Mouse (Mus musculus): ENCODE results near the gene Kifc3.

Gene Kifc3

DNA sequence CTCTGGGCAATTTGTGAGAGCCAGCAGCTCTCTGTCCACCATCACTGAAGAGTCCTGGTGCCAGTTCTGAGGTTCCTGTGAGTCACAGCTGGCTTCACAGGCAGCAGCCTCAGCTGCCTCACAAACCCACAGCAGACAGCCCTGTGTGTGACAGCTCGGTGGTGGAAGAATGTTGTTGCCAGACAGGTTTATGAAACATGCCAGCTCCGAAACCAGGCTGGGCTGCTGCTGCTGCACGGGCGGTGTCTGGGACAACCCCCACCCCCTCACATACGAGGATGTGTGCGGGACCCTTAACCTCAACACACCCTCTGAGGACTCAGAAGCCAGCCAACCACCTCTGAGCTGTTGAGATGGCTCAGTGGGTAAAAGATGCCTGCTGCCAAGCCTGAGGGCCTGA, 48.0 kb downstream of the Kifc3 start:
- peak in 1 of 2 experiments; percentile 43 for DNase-seq

DNA sequence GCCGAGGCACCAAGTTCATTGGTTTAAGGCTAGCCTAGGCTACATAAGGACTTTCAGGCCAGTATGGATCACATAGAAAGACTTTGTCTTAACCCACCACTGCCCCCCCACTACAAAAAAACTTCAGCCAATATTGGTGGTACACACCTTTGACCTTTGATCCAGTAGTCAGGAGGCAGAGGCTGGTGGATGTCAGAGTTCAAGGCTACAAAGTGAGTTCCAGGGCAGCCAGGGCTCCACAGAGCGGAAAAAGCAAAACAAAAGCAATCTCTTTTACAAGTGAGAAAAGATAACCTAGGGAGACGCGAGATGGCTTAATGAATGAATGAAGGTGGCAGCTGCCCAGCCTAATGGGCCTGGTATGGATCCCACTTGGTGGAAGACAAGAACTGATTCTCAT, 48.6 kb downstream of the Kifc3 start:
- no peak for DNase-seq

DNA sequence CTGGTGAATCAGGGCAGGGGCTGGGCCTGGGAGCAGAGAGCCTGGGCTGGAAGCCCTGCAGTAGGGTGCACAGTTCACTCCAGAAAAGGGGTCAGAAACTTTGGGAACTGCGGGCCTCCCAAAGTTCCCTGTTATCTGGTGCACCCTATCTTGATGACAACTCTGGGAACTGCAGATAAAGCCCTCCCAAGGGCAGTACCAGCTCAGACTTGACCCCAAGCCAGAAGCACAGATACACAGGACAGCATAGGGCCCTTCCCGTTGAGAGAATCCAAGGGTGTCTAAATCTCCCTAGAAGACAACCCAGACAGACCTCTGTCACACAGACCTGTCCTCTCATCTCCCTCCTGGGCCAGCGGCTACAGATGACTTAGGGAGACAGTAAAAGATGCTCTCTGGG, 52.0 kb downstream of the Kifc3 start:
- DNase-seq: no peak

DNA sequence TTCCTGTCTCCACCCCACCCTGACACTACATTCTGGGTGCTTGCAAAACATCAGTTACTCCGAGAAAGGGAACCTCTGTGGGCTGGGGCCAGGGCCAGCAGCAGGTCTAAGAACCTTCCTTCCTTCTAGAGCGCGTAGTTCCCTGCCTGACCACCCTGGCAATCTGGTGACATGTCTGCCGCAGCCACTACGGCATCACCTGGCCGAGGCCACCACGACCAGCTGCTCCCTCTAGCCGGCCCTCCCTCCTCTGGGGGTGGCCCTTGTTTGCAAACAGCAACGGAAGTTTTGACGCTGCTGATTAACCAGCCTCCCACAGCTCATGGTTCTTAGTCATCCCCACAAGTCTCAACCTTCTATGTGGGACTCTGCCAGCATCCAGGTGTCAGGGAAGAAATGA, 53.2 kb downstream of the Kifc3 start:
- DNase-seq: no peak

DNA sequence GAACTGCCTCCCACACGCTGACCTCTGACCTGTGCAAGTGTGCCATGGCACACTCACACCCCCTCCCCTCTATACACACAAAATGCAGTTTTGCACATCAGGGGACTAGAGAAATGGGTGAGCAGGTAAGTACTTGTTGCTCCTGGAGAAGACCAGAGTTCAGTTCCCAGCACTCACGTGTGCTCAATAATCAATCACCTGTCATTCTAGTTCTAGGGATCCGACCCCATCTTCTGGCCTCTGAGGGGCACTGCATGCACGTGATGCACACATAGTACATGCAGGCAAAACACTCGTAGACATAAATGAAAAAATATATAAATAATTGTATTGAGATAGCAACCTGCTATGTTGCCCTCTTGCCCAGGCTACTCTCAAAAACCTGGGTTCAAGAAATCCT, 55.8 kb downstream of the Kifc3 start:
- no peak for DNase-seq

DNA sequence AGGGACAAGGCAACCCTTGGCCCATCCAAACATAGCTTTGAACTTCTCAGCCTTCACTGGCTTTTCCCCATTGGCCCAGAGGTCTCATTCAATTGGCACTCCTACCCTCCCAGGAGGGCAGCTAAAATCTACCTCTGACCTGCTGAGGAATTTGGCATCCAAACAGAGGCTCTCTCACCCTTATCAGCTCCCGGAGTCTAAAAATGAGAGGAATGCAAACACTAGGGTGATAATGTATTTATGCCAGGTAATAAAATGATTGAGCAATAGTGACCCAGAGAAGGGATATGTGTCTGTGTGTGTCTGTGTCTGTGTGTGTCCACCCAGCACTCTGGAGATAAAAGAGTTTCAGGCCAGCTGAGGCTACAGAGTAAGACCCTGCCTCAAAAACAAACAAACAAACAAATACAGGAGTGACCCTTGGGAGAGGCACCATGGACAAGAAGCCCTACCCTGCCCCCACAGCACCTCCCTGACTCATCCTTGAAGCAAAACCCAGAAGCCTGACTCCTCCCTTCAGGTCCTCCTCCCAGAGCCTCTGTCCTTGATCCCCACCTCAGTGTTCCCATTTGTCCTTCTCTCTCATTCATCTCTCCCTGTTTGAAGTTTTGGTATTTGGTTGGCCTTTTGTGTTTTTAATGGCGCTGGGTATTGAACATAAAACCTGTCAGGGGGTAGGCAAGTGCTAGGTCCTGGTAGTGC, 56.4 kb downstream of the Kifc3 start:
- DNase-seq: no peak

DNA sequence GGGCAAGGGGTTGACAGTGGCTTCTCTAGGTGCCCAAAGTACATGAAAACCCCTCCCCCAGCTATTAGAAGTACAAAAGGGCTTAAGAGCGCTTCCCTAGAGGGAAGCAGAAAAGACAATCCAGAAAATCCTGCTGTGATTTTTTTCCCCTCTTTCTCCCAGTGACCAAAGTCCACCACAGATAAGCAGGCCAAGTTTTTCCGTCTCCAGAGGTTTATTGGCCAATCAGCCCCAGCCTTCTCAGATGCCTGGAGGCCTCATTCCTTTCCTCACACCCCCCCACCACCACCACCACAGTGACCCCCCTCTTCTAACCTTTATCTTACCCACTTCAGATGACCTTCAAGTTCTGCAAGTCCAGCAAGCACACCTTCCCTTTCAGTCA, 58.0 kb downstream of the Kifc3 start:
- no peak for DNase-seq

DNA sequence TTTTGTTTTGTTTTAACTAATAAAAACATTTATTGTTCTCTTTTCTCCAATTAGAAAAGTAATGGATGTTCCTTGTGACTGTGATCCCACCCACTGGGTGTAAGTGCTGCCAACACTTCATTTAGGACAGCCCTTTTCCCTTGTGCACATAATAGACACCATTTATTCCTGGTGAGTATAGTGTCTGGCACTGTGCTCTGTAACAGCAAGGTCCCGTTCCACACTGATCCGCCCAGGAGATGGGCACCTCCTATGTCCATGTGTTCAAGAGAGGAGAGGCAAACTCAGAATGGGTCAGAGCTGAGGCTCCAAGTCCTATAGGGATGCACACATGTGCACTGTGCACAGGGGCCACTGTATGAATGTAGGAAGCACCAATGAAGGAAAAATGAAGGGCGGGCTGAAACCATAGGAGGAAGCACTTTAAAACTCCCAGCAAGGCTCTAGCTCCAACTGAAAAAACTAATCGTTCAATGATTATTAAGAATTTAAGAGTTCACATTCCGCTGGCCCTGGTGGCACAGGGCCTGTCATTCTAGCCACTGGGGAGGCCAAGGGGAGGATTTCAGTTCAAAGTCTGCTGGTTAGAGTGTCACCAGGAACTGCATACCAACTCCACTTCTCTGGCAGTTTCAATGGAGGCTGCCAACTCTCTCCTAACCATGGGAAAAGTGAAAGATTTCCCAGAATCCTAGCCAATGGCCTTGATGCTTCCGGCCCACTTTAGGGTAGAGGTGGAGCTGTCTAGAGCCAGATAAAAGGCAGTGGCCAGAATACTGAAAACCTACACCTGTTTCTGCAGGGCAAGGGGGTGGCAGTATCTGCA, 58.6 kb downstream of the Kifc3 start:
- no peak for DNase-seq

DNA sequence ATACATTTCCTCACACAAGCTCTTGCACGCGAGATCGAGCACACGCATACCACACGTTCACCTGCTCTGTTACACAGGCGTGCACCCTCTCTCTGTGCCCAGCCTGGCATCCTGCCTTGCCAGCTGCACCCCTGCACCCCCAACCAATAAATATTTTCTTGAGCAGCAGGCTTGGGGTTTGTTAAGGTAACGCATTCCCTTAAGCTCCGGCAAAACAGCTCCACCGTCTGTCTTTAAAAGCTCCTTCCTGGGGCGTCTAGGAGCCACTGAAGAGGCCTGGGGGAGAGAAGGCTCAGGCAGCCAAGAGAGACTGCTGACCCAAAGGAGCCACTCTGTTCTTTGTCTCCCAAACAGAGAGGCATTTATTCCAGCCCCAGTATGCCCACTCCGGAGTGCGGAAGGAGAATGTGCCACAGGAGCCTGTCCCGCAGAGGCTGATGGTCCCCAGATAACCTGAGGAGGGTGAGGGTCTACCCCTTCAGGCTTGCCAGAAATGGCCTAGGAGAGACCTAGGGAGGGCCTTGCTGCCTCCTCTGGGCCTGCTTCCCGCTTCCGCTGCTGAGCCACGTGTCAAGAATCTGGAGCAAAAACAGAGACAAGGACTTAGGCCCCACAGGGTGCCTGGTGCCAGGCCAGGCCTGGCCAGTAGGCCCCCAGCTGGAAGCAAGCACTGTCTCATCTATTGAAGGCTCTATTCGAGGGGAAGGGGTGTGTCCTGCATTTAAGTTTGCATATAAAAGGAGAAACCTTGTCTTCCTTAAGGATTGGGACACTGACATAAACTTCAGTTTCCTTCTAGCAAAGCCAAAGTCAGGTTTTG, 59.4 kb downstream of the Kifc3 start:
- DNase-seq: peak; percentile 25 to 76

DNA sequence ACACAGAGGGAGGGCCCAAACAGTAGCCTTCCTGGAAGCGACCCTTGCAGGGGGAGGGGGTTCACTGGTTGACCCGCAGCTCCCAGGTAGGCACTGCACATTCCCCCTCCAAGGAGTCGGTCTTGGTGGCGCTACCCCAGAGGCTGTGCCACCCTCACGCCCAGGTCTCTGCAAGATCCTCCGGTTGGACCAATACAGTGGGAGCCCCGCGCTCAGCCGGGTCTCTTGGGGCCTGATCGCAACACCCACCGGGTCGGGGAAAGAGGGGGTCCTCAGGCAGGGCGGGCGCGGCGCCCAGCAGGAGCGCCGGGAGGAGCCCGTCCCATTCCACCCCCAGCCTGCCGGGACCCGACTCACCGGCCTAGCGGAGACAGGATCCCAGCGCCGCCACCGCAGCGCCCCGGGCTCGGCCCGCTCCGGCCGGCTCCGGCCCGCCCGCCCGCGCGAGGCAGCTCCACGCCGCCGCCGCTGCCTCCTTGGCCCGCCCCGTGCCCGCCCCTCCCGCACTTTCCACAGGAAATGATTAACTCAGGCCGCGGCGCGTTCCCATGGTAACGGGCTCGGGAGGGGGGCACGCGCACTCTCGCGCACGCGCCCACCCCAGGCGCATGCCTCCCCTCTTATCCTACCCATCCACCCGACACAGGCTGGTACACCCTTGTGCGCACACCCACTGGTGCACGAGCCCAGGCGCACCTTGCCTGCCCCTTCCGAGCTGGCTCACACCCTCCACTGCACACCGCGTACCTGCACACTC, 60.4 kb downstream of the Kifc3 start:
- peak; percentile 83 to 89 for DNase-seq

DNA sequence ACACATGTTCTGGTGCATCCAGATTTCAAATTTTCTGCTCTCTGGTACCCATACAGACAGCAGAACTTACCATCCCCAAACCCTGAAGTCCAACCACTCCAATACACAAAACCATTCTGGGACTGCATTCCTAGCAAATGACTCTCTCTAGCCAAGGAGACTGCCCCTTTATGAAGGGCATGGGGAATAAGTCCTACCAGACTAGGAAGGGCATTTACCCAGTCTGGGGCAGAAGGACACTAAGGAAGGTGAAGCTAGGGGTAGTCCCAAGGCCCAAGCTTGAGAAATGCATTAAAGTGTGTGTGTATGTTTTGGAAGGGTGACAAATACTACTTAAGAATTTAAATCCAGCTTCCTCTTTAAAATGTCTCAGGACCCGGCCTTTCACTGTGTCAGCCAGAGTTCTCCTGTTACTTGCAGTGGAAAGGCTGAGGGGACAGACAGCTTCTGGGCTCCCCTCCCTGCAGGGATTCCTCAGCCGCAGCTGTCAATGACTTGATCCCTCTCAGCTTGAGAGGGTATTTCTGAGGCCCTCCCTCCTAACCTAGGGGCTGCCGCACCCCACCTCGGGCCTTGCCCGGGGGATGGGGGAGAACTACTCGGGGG, 61.0 kb downstream of the Kifc3 start:
- peak; percentile 51 to 65 for DNase-seq

DNA sequence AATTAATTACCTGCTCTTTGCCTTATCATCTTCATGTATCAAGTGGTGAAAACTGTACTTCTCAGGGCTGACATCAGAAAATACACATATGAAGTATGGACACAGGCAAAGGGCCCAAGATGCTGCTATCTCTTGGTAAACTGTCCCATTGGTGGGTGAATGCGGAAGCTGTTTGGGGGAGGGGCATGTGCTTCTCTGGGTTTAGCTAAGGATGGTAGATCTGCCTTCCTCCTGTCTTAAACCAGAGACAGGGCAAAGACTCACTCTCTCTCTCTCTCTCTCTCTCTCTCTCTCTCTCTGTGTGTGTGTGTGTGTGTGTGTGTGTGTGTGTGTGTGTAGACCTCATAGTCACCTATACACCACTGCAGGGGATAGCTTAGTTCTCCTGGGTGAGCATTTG, 61.6 kb downstream of the Kifc3 start:
- DNase-seq: peak in 1 of 2 experiments; percentile 47

DNA sequence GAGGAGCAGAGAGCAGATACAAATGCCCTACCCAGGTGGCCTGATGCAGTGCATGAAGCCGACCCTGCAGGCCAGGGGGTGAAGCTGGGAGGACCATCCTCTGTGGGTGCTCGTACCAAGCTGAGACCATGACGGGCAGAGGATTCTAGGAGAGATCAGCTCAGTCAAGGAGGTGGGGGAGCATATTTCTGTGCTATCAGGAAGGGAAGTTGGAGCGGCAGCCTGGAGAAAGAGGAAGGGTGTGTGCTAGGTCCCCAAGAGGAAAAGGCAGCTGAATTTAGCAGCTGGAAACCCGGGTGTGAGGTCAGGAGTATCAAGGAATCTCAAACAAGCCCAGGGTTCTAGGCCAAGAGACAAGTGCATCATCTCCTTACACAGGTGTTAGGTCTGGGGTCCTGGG, 62.1 kb downstream of the Kifc3 start:
- DNase-seq: no peak

DNA sequence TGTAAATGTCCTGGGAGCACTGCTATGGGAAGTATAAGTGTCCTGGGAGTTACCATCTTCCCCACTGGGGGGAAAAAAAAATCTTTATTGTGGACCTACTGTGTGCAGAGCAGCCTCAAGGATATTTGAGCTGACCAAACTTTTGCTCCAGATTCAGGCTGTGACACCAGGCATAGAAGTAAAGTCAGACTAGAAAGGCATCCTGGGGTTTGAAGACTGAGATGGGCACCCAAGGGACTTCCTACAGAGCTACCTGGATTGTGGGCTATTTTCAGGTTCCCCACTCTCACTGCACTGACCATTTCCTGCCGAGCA, 63.6 kb downstream of the Kifc3 start:
- no peak for DNase-seq

DNA sequence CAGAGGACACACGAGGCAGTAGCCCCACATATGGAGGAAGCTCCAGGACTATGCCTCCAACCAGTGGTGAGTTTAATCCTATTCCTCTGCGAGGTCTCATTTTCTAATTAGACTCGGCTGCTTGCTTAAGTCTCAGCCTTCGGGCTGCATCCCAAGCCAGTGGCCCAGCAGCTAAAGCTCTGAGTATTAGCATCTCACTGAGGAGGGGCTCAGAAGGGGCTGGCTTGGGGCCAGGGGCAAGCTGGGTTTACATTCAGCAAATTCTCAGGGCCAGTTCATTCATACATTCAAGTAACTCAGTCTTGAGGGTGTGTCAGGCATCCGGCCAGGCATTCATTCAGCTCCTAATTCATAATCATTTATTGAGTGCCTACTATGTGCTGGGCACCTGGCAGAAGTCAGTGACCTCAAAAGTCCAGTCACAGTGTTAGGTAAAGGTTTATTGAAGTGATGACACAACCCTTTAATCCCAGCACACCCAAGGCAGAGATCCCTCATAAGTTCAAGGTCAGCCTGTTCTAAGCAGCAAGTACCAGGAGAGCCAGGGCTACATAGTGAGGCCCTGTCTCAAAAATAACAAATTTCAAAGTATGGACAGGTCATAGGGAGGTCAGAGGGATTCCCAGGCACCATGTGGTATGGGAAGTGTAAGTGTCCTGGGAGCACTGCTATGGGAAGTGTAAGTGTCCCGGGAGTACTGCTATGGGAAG, 64.1 kb downstream of the Kifc3 start:
- DNase-seq: peak; percentile 62 to 81

DNA sequence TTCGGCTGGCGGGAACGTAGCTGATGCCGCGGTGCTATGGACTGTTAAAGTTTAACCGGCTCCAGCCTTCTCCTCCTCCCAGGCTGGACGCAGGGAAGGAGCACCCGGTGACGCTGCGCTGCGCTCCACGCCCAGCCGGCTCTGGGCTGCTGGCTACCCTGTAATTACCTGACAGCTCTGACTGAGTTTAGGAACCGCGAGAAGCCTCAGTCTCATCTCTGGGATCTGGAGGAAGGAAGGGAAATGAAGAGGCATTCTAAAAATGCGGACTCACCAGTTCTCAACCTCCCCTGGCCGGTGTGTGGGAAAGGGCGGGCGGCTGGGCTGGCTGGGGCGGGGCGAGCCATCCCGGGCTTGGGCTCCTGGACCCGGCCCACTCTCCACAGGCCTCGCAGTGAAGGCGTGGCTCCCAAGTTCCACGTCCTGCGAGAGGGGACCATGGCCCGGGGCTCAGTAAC, 64.9 kb downstream of the Kifc3 start:
- DNase-seq: peak; percentile 61 to 71

DNA sequence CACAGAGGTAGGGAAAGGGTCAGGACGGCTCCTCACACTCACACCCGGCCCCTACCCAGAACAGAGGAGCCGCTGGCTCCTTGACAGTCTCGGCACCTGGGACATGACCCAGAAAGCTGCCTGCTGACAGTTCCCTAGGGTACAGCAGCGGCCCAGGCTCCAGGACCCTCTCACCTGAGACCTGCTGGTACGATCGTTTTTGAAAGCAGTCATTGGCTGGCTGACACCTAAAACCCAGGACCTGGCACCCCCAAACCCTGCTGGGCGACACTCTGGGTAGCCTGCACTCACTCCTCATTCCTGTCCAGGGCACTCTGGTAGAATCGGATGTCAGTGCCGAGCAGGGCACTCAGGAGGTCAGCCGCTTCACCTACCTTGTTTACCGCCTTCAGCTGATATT, 65.4 kb downstream of the Kifc3 start:
- DNase-seq: no peak

DNA sequence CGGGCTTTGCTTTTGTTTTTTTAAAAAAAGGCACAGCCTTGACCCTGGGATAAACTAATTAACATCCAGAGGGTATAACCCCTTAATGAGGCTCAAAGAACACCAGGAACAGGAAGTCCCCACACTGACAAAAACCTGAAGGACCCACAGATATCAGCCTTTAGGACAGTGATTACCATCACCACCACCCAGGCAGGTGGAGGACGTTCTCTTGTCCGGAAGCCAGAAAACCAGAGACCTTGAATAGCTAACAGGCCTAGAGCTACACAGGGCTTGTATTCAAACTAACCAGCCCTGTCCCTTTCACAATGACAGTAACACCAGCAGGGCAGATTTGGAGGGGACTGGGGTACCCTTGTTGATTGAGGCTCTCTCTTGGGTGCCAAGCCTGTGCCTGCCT, 66.4 kb downstream of the Kifc3 start:
- DNase-seq: no peak

DNA sequence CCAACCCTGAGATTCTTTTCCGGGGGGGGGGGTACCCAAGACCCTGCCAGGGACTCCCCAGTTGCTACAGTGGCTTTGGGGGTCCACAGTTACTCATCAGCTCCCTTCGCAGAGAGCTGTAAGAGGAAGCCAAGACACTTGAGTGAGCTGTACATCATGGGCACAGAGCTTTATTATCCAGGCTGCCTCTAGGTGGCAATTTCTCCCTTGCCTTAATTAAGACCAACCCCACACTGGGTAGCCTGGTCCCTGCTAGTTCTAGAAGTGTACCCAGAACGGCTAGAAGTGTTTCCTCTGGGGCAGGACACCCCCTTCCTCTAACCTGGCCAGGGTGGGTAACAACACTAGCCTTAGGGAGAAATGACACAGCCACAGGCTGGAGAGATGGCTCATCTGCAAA, 67.4 kb downstream of the Kifc3 start:
- DNase-seq: no peak

DNA sequence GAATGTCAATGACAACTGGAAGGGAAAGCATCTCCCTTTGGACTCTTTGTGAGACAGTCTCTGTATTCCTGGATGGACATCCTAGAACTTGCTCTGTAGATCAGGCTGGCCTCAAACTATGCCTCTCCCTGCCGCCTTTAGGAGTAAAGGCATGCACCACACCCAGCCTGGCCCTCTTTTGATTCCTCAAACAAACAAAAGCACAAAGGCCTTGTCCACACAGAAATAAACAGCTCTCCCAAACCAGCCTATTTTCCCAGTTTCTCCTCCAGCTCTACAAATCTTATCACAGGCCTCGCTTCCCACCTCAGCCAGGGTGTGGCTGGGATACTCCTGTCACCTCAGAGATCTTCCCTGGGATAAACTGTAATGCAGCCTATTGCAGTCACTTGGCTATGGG, 68.4 kb downstream of the Kifc3 start:
- no peak for DNase-seq

DNA sequence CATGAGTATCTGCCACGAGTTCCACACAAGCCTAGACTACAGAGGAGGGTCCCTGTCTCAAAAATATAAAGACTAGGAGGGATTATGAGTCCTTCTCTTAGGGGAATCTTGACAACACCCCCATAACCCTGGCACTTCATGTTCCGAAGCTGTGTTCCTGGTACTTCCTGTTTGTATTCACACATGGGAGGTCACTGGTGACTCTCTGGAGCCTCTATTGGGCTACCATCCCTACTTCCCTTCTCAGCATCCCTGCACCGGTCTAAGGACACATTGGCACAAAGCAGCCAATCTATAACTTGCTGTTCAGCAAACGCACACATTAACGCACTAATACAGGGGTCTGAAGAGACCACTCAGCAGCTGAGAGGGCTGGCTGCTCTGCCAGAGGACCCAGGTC, 70.6 kb downstream of the Kifc3 start:
- no peak for DNase-seq

DNA sequence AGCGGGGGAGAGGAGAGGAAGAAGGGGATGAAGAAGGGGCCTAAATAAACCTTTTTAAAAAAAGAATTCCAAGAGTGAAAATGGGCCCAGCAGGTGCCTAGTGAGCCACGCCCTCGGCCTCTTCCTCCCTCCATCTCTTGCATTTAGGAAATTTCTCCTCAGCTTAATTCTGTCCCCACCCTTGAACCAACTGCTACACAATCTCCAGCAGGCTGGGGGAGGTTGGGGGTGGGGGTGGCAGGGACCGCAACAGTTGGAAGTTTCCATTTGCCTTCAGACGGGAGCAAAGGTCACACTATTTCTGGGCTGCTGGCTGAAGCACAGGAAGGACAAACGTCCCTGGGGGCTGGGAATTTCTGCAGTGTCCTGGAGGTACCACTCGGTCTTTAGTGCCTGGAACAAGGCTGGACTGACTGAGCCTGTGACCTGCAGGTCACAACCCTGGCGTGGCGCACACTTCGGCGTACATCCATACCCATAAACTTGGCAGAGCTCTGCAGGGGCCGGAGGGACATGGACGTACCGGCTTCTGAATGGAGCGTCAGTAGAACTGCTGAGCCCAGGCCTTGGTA, 71.6 kb downstream of the Kifc3 start:
- DNase-seq: no peak
